Mouse (Mus musculus): ENCODE measurements around the gene Otud4. TPM values are rescaled to one million over a fixed set of nuclear protein-coding genes. Genes with fewer than 3 reads are reported as not detected.

Gene Otud4
- total and polyA plus RNA-seq, 3 experiments = 45.3 to 53.4 (median 51.7) TPM

DNA sequence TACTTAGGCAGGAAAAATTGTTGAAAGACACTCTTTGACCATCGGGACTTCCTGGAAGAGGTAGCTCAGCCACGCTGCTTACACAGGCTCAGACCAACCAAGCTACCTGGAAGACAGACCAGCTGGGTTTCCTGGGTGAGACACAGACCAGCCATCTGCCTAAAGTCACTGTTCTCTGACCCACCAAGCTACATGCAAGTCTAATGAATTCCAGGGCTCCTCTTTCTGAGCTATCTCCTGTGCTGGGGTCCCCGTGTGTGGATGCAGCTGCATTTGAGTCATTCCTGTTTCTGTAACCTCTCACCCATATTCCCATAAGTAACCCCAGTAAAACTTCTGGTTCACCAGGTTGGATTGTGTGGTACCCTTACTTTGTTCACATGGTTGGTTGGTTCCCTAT lies 30.7 kb upstream of the Otud4 start:
- Histone ChIP-seq H3K36me3 (ENCODE audit: control insufficient read depth in 1 of 2, insufficient read depth in 2 of 2, low read length in 2 of 2) (peaks cover 0 to 13% of the 10 kb centered on the region in 2 experiments; a peak in 2 of 4 replicates), H3K79me2 (ENCODE audit: control insufficient read depth, insufficient read depth, low read length, poor library complexity) (no peaks in the 10 kb centered on the region), H3K27me3 (ENCODE audit: control insufficient read depth in 1 of 2, insufficient read depth in 2 of 2, low read length in 2 of 2) (no peaks in the 10 kb centered on the region), H3K4me1 (ENCODE audit: control insufficient read depth in 1 of 2, insufficient read depth in 2 of 2, low read length in 2 of 2) (peaks cover 2 to 15% of the 10 kb centered on the region in 2 experiments; a peak in 3 of 4 replicates), H3K27ac (ENCODE audit: control insufficient read depth, low read depth, low read length) (no peak overlapping the region), H3K9me3 (replicated peaks; ENCODE audit: insufficient read depth, low read length) (no peaks in the 10 kb centered on the region), H3K4me3 (ENCODE audit: control insufficient read depth in 1 of 2, insufficient read depth in 1 of 2, low read depth in 2 of 2, low read length in 2 of 2) (no peak overlapping the region), H3K9ac (ENCODE audit: control insufficient read depth, low read depth, low read length, poor library complexity, severe bottlenecking) (no peak overlapping the region)
- DNase-seq (ENCODE audit: low read depth, low spot score) = no peak
- TF ChIP-seq SIN3A (IDR thresholded peaks at IDR 0.05; ENCODE audit: low read length) (no peak), UBTF (IDR thresholded peaks at IDR 0.05; ENCODE audit: borderline replicate concordance, insufficient read depth, low read depth, low read length) (no peak), MAZ (IDR thresholded peaks at IDR 0.05; ENCODE audit: low read depth, low read length) (no peak), GABPA (IDR thresholded peaks at IDR 0.05; ENCODE audit: low read depth, low read length) (no peak), EP300 (IDR thresholded peaks at IDR 0.05; ENCODE audit: low read depth in 1 of 2, low read length in 2 of 2) (no peak), MAX (IDR thresholded peaks at IDR 0.05; ENCODE audit: low read length) (no peak), NELFE (IDR thresholded peaks at IDR 0.05; ENCODE audit: low read depth, low read length) (no peak), TAL1 (IDR thresholded peaks at IDR 0.05; ENCODE audit: low read length) (no peak), USF2 (IDR thresholded peaks at IDR 0.05; ENCODE audit: borderline replicate concordance in 1 of 2, insufficient read depth in 1 of 2, low read depth in 1 of 2, low read length in 2 of 2) (no peak), KAT2A (conservative IDR thresholded peaks at IDR 0.05; ENCODE audit: low read depth, low read length) (no peak), CTCF (IDR thresholded peaks at IDR 0.05 in 2 of 3, conservative IDR thresholded peaks at IDR 0.05 in 1 of 3; ENCODE audit: control insufficient read depth in 1 of 3, insufficient read depth in 1 of 3, low read depth in 2 of 3, low read length in 3 of 3, poor library complexity in 1 of 3, severe bottlenecking in 1 of 3) (no peak), MAFK (IDR thresholded peaks at IDR 0.05; ENCODE audit: borderline replicate concordance, low read depth, low read length) (no peak)

- DNase-seq (ENCODE audit: low read depth, low spot score) = no peak
- Histone ChIP-seq H3K27ac (ENCODE audit: control insufficient read depth, low read depth, low read length) (no peak overlapping the region), H3K9me3 (replicated peaks; ENCODE audit: insufficient read depth, low read length) (no peaks in the 10 kb centered on the region), H3K4me1 (ENCODE audit: control insufficient read depth in 1 of 2, insufficient read depth in 2 of 2, low read length in 2 of 2) (peaks cover 12 to 19% of the 10 kb centered on the region in 2 experiments), H3K79me2 (ENCODE audit: control insufficient read depth, insufficient read depth, low read length, poor library complexity) (no peaks in the 10 kb centered on the region), H3K4me3 (ENCODE audit: control insufficient read depth in 1 of 2, insufficient read depth in 1 of 2, low read depth in 2 of 2, low read length in 2 of 2) (no peak overlapping the region), H3K9ac (ENCODE audit: control insufficient read depth, low read depth, low read length, poor library complexity, severe bottlenecking) (no peak overlapping the region), H3K27me3 (ENCODE audit: control insufficient read depth in 1 of 2, insufficient read depth in 2 of 2, low read length in 2 of 2) (no peaks in the 10 kb centered on the region), H3K36me3 (ENCODE audit: control insufficient read depth in 1 of 2, insufficient read depth in 2 of 2, low read length in 2 of 2) (peaks cover 0 to 16% of the 10 kb centered on the region in 2 experiments; a peak in 2 of 4 replicates)
- no peak for TF ChIP-seq MXI1 (IDR thresholded peaks at IDR 0.05; ENCODE audit: low read depth, low read length)
- no peak for TF ChIP-seq MAZ (IDR thresholded peaks at IDR 0.05; ENCODE audit: low read depth, low read length)
- TF ChIP-seq CTCF (IDR thresholded peaks at IDR 0.05 in 2 of 3, conservative IDR thresholded peaks at IDR 0.05 in 1 of 3; ENCODE audit: control insufficient read depth in 1 of 3, insufficient read depth in 1 of 3, low read depth in 2 of 3, low read length in 3 of 3, poor library complexity in 1 of 3, severe bottlenecking in 1 of 3) = no peak
- no peak for TF ChIP-seq ETS1 (IDR thresholded peaks at IDR 0.05; ENCODE audit: low read depth, low read length)
- no peak for TF ChIP-seq POLR2A (IDR thresholded peaks at IDR 0.05; ENCODE audit: control insufficient read depth in 1 of 2, insufficient read depth in 1 of 2, low read depth in 1 of 2, low read length in 2 of 2, poor library complexity in 1 of 2)
- no peak for TF ChIP-seq POLR2AphosphoS2 (IDR thresholded peaks at IDR 0.05; ENCODE audit: low read length)
- no peak for TF ChIP-seq ZC3H11A (IDR thresholded peaks at IDR 0.05; ENCODE audit: low read depth, low read length)
- no peak for TF ChIP-seq MYB (IDR thresholded peaks at IDR 0.05; ENCODE audit: low read depth, low read length)
- TF ChIP-seq BHLHE40 (IDR thresholded peaks at IDR 0.05; ENCODE audit: borderline replicate concordance, low read depth, low read length) = no peak
- TF ChIP-seq CHD2 (IDR thresholded peaks at IDR 0.05; ENCODE audit: low read length) = no peak
- TF ChIP-seq MAX (IDR thresholded peaks at IDR 0.05; ENCODE audit: low read length) = no peak
- no peak for TF ChIP-seq E2F4 (IDR thresholded peaks at IDR 0.05; ENCODE audit: borderline replicate concordance, low read depth, low read length)
- TF ChIP-seq ZKSCAN1 (IDR thresholded peaks at IDR 0.05; ENCODE audit: low read depth, low read length) = no peak
- no peak for TF ChIP-seq JUND (IDR thresholded peaks at IDR 0.05; ENCODE audit: low read depth, low read length)
- no peak for TF ChIP-seq GABPA (IDR thresholded peaks at IDR 0.05; ENCODE audit: low read depth, low read length)
- TF ChIP-seq USF1 (IDR thresholded peaks at IDR 0.05; ENCODE audit: low read depth, low read length) = no peak
These were observed 29.1 kb upstream of the Otud4 start for GRCm38 (mm10) chr8:79610268-79610667.

All from MEL (cell line).